Mouse (Mus musculus) heart, postnatal 0 days (tissue): ENCODE data around the gene Thap8.

Experiments
- CTCF ChIP-seq: IDR thresholded peaks from 2 replicates; pipeline ENCODE4 v1.5.1; 2016; ENCODE audit warnings: antibody characterized with exemption, control low read depth, low read depth
- EP300 ChIP-seq: IDR thresholded peaks from 2 replicates; pipeline ENCODE4 v1.6.1; 2016; ENCODE audit warnings: antibody characterized with exemption, low read depth

- TF ChIP-seq EP300 (no peak), CTCF (no peak)
These were observed 14.4 kb downstream of the Thap8 start for GRCm38 (mm10) chr7:30294296-30294695.
